Mouse (Mus musculus): ENCODE results near the gene Sphk2.

Sphk2 gene

GRCm38 (mm10) chr7:45709677-45710355 lies 8.0 kb downstream of the Sphk2 start:
- DNase-seq, result peak in 1 of 2 experiments; percentile 64

GRCm38 (mm10) chr7:45709036-45709435 lies 8.8 kb downstream of the Sphk2 start:
- DNase-seq, result no peak

GRCm38 (mm10) chr7:45708221-45708761 lies 9.5 kb downstream of the Sphk2 start:
- DNase-seq, result peak; percentile 77 to 93

- peak; percentile 99 for DNase-seq
Observed at GRCm38 (mm10) chr7:45707375-45707967, 10.3 kb downstream of the Sphk2 start.

- peak; percentile 86 to 96 for DNase-seq
Observed at GRCm38 (mm10) chr7:45706721-45707241, 11.0 kb downstream of the Sphk2 start.

GRCm38 (mm10) chr7:45705873-45706281 lies 11.9 kb downstream of the Sphk2 start:
- DNase-seq, result peak; percentile 85 to 98

GRCm38 (mm10) chr7:45705443-45705864 lies 12.3 kb downstream of the Sphk2 start:
- no peak for DNase-seq

GRCm38 (mm10) chr7:45704730-45705442 lies 12.9 kb downstream of the Sphk2 start, which contains the start of gene Dbp:
TSS of gene Dbp (plus strand) at chr7:45705088.
- DNase-seq, result peak; percentile 99 to 100

GRCm38 (mm10) chr7:45704046-45704559 lies 13.7 kb downstream of the Sphk2 start:
- peak; percentile 66 to 86 for DNase-seq

- DNase-seq, result peak in 1 of 2 experiments; percentile 68
Observed at GRCm38 (mm10) chr7:45703521-45704033, 14.2 kb downstream of the Sphk2 start.

GRCm38 (mm10) chr7:45702809-45703520 lies 14.8 kb downstream of the Sphk2 start:
- DNase-seq, result peak in 1 of 2 experiments; percentile 49

- DNase-seq, result peak in 1 of 2 experiments; percentile 46
Observed at GRCm38 (mm10) chr7:45702316-45702715, 15.5 kb downstream of the Sphk2 start.

- peak in 1 of 2 experiments; percentile 54 for DNase-seq
Observed at GRCm38 (mm10) chr7:45701607-45702006, 16.2 kb downstream of the Sphk2 start.

GRCm38 (mm10) chr7:45701072-45701471 lies 16.7 kb downstream of the Sphk2 start:
- DNase-seq, result peak in 1 of 2 experiments; percentile 65

- DNase-seq, result peak; percentile 86 to 87
Observed at GRCm38 (mm10) chr7:45700301-45701015, 17.3 kb downstream of the Sphk2 start.

GRCm38 (mm10) chr7:45699523-45700141 lies 18.2 kb downstream of the Sphk2 start, which contains the start of gene Car11:
TSS of gene Car11 (plus strand) at chr7:45699843.
- DNase-seq, result peak in 1 of 2 experiments; percentile 49

GRCm38 (mm10) chr7:45697894-45698293 lies 19.9 kb downstream of the Sphk2 start:
- no peak for DNase-seq

GRCm38 (mm10) chr7:45695098-45695497 lies 22.7 kb downstream of the Sphk2 start:
- no peak for DNase-seq

- no peak for DNase-seq
Observed at GRCm38 (mm10) chr7:45693921-45694591, 23.7 kb downstream of the Sphk2 start, which contains the start of gene Sec1. TSS of gene Sec1 (minus strand) at chr7:45694402.

GRCm38 (mm10) chr7:45692364-45692763 lies 25.4 kb downstream of the Sphk2 start:
- no peak for DNase-seq

Measured in kidney, postnatal 25 days (tissue).